19 mouse cellular contexts compared by ENCODE assay signal in the genomic region with DNA sequence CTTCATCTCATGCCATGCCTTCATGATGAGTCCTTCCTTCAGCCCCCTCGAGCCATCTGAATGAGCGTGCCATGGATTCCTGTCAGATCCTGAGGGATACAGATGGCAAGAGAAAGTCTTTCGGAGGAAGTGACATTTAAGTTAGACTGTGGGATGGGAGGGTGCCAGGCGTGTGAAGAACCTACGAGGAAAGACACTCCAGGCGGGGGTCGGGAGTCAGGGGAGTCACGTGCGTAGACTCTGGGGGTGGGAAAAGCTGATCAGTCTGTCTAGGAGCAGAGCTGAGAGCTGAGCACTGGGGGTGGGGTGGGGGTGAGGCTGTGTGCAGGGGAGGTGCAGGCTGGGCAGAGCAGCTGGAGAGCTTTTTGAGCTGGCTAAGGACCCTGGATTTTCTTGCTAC.
DNase-seq lines count a peak whose midpoint lies in the region; ATAC-seq lines count a peak whose summit lies in the region.
"Had no signal": no experiment of that assay in that cellular context is flagged by ENCODE, and none has a peak within 500 bp of the region (broad histone marks: within the 10 kb centered on the region; RNA-seq: fewer than 3 reads in every experiment).

No protein-coding gene starts in this region.

- no peaks in the 10 kb centered on the region for H3K36me3 ChIP-seq in midbrain, embryonic 14.5 days (ENCODE audit: control insufficient read depth, insufficient read depth, low read length)
- no peaks in the 10 kb centered on the region for H3K36me3 ChIP-seq in midbrain, embryonic 15.5 days (replicated peaks)
- H3K36me3 ChIP-seq in intestine, embryonic 16.5 days (ENCODE audit: control insufficient read depth, insufficient read depth, low read length) = no peaks in the 10 kb centered on the region
- H3K36me3 ChIP-seq: forebrain, embryonic 10.5 days; intestine, embryonic 15.5 days; limb, embryonic 12.5 days; liver, embryonic 15.5 days; midbrain, embryonic 12.5 days; stomach, embryonic 15.5 days had no signal

- peak; percentile 16 for DNase-seq in brain, embryonic 18.5 days (ENCODE audit: low read depth, low spot score)
- DNase-seq in frontal cortex, postnatal 25 days (ENCODE audit: low spot score in 2 of 2) = peak; percentile 13 to 52
- peak; percentile 34 to 52 for DNase-seq in layer of hippocampus, postnatal 36 days
- DNase-seq in right cerebral cortex, adult 18-20 months = peak; percentile 76
- DNase-seq in midbrain, embryonic 14.5 days = no peak
- DNase-seq in ovary, postnatal 36 days (ENCODE audit: low spot score) = no peak
- DNase-seq: cerebellum, adult 11-12 months; gastrocnemius, postnatal 14 days; lung, postnatal 36 days; spleen, adult 18-20 months had no signal

- ATAC-seq in midbrain, embryonic 14.5 days (ENCODE audit: low FRiP score, low TSS enrichment) = no peak
- no peak for ATAC-seq in midbrain, embryonic 15.5 days (replicated peaks)
- ATAC-seq in intestine, embryonic 16.5 days = no peak
- ATAC-seq: intestine, embryonic 15.5 days had no signal

- no peaks in the 10 kb centered on the region for H3K4me1 ChIP-seq in midbrain, embryonic 14.5 days (ENCODE audit: control insufficient read depth, insufficient read depth, low read length)
- H3K4me1 ChIP-seq in midbrain, embryonic 15.5 days = no peaks in the 10 kb centered on the region
- H3K4me1 ChIP-seq in intestine, embryonic 16.5 days (ENCODE audit: control insufficient read depth, insufficient read depth, low read length) = no peaks in the 10 kb centered on the region
- H3K4me1 ChIP-seq: forebrain, embryonic 10.5 days; intestine, embryonic 15.5 days; liver, embryonic 15.5 days; midbrain, embryonic 12.5 days; stomach, embryonic 15.5 days had no signal

- no peak overlapping the region for H3K4me3 ChIP-seq in midbrain, embryonic 14.5 days (replicated peaks; ENCODE audit: low read depth, low read length)
- no peak overlapping the region for H3K4me3 ChIP-seq in midbrain, embryonic 15.5 days
- no peak overlapping the region for H3K4me3 ChIP-seq in intestine, embryonic 16.5 days (ENCODE audit: low read length)
- H3K4me3 ChIP-seq: forebrain, embryonic 10.5 days; intestine, embryonic 15.5 days; limb, embryonic 12.5 days; liver, embryonic 15.5 days; midbrain, embryonic 12.5 days; stomach, embryonic 15.5 days had no signal

- no peak overlapping the region for H3K9ac ChIP-seq in midbrain, embryonic 14.5 days (replicated peaks; ENCODE audit: low read length)
- no peak overlapping the region for H3K9ac ChIP-seq in midbrain, embryonic 15.5 days
- no peak overlapping the region for H3K9ac ChIP-seq in intestine, embryonic 16.5 days (ENCODE audit: low read depth, low read length)
- H3K9ac ChIP-seq: intestine, embryonic 15.5 days; limb, embryonic 12.5 days; liver, embryonic 15.5 days; midbrain, embryonic 12.5 days; stomach, embryonic 15.5 days had no signal

- no peaks in the 10 kb centered on the region for H3K27me3 ChIP-seq in midbrain, embryonic 14.5 days (ENCODE audit: control insufficient read depth, insufficient read depth, low read length)
- no peaks in the 10 kb centered on the region for H3K27me3 ChIP-seq in midbrain, embryonic 15.5 days (replicated peaks)
- H3K27me3 ChIP-seq in intestine, embryonic 16.5 days (replicated peaks; ENCODE audit: control insufficient read depth, insufficient read depth, low read length) = no peaks in the 10 kb centered on the region
- H3K27me3 ChIP-seq: intestine, embryonic 15.5 days; limb, embryonic 12.5 days; liver, embryonic 15.5 days; midbrain, embryonic 12.5 days; stomach, embryonic 15.5 days had no signal

- H3K4me2 ChIP-seq in midbrain, embryonic 14.5 days (ENCODE audit: low read length) = no peak overlapping the region
- no peak overlapping the region for H3K4me2 ChIP-seq in midbrain, embryonic 15.5 days
- no peak overlapping the region for H3K4me2 ChIP-seq in intestine, embryonic 16.5 days (ENCODE audit: low read depth, low read length)
- H3K4me2 ChIP-seq: intestine, embryonic 15.5 days; limb, embryonic 12.5 days; liver, embryonic 15.5 days; midbrain, embryonic 12.5 days; stomach, embryonic 15.5 days had no signal

- no peaks in the 10 kb centered on the region for H3K9me3 ChIP-seq in midbrain, embryonic 14.5 days (ENCODE audit: control insufficient read depth, low read length)
- no peaks in the 10 kb centered on the region for H3K9me3 ChIP-seq in midbrain, embryonic 15.5 days
- no peaks in the 10 kb centered on the region for H3K9me3 ChIP-seq in intestine, embryonic 16.5 days (ENCODE audit: control insufficient read depth, low read length)
- H3K9me3 ChIP-seq: forebrain, embryonic 10.5 days; intestine, embryonic 15.5 days; limb, embryonic 12.5 days; liver, embryonic 15.5 days; midbrain, embryonic 12.5 days; stomach, embryonic 15.5 days had no signal

- WGBS in midbrain, embryonic 14.5 days = 88% methylated on average over 9 of the region's 9 CpGs
- WGBS in midbrain, embryonic 15.5 days = 82% methylated on average over 9 of the region's 9 CpGs
- 76% methylated on average over 9 of the region's 9 CpGs for WGBS in intestine, embryonic 16.5 days

- H3K27ac ChIP-seq in midbrain, embryonic 14.5 days (replicated peaks; ENCODE audit: low read depth, low read length) = no peak overlapping the region
- H3K27ac ChIP-seq in midbrain, embryonic 15.5 days = no peak overlapping the region
- H3K27ac ChIP-seq in intestine, embryonic 16.5 days (ENCODE audit: low read length) = no peak overlapping the region
- H3K27ac ChIP-seq: forebrain, embryonic 10.5 days; intestine, embryonic 15.5 days; kidney, postnatal 0 days; limb, embryonic 12.5 days; liver, embryonic 15.5 days; midbrain, embryonic 12.5 days; stomach, embryonic 15.5 days had no signal

Comparison
In these comparisons a context has a peak if more than half of its experiments do, and no peak if none do; other contexts are left out.
1. DNase-seq: peak in brain, embryonic 18.5 days (single experiment), frontal cortex, postnatal 25 days (2 of 2), layer of hippocampus, postnatal 36 days (2 of 2) and right cerebral cortex, adult 18-20 months (single experiment); none in midbrain, embryonic 14.5 days (single experiment) and ovary, postnatal 36 days (single experiment).